Mouse (Mus musculus): ENCODE measurements around the gene Syngap1. TPM values are rescaled to one million over a fixed set of nuclear protein-coding genes. Genes with fewer than 3 reads are reported as not detected.

Gene Syngap1
- total and polyA plus RNA-seq, 3 experiments: 2.7 to 24.6 TPM; not detected in 1

DNA sequence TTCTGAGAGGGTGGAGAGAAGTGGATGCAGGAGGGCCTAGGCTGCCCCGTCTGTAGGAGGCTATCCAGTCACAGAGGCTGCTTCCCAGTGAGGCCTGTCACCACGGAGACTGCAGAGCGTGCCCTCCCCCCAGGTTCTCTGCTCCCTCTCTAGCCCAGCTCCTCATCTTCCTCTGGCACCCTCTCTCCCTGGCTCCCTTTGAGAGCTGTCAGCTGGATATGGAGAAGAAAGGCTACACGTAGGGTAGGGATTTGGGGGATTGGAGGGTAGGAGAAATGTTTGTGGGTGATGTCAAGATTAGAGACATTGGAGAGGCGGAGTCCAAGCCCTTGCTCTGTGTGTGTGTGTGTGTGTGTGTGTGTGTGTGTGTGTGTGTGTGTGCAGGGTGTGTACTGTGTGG is 8.8 kb downstream of the Syngap1 start:
- H3K9ac ChIP-seq (ENCODE audit: control insufficient read depth, low read depth, low read length, poor library complexity, severe bottlenecking): no peak overlapping the region
- H3K4me1 ChIP-seq (ENCODE audit: control insufficient read depth in 1 of 2, insufficient read depth in 2 of 2, low read length in 2 of 2): peaks cover 0 to 16% of the 10 kb centered on the region in 2 experiments; a peak in 2 of 4 replicates
- no peaks in the 10 kb centered on the region for H3K27me3 ChIP-seq (ENCODE audit: control insufficient read depth in 1 of 2, insufficient read depth in 2 of 2, low read length in 2 of 2)
- TF ChIP-seq HCFC1 (IDR thresholded peaks at IDR 0.05; ENCODE audit: low read depth, low read length): no peak
- TF ChIP-seq POLR2AphosphoS5 (IDR thresholded peaks at IDR 0.05; ENCODE audit: borderline replicate concordance, low read depth, low read length): no peak
- no peak for TF ChIP-seq GATA1 (IDR thresholded peaks at IDR 0.05; ENCODE audit: low read depth, low read length)
- no peak for TF ChIP-seq NELFE (IDR thresholded peaks at IDR 0.05; ENCODE audit: low read depth, low read length)
- peak; percentile 26 for DNase-seq (ENCODE audit: low read depth, low spot score)
- H3K79me2 ChIP-seq (ENCODE audit: control insufficient read depth, insufficient read depth, low read length, poor library complexity): no peaks in the 10 kb centered on the region
- H3K9me3 ChIP-seq (replicated peaks; ENCODE audit: insufficient read depth, low read length): no peaks in the 10 kb centered on the region
- peaks cover 0 to 3% of the 10 kb centered on the region in 2 experiments; a peak in 1 of 4 replicates for H3K36me3 ChIP-seq (ENCODE audit: control insufficient read depth in 1 of 2, insufficient read depth in 2 of 2, low read length in 2 of 2)
- no peak overlapping the region for H3K4me3 ChIP-seq (ENCODE audit: control insufficient read depth in 1 of 2, insufficient read depth in 1 of 2, low read depth in 2 of 2, low read length in 2 of 2)
- no peak overlapping the region for H3K27ac ChIP-seq (ENCODE audit: control insufficient read depth, low read depth, low read length)

DNA sequence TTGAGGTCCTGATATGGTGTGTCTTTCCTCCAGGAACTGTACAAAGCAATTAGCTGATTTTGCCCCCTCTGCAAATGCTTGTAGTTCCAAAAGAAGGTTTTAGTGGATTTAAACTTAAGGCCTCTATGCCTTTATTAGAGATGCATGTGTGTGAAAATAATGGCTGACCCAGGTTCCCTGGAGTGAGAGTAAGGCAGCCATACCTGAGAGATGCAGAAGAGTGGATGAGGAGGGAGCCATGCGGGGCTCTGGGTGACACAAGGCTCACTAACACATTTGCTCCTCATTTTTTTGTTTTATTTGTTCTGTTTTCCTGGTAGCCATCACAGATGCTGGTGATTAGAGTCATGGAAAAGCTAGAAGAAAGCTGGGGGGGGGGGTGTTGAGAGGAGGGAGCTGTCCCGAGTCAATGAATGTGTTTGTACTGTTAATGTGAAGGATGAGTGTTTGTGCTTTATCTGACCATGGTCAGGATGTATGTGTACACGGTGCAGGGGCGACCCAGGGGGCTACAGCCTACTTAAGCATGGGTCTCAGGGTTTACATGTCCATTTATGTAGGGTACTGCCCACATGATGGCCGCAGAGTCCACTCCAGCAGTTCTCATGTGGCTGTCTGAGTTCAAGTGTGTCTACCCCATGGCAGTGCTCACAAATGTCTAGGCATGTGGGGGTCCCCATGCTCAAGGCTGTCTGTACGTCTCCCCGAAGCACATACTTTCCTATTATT is 9.7 kb downstream of the Syngap1 start:
- peaks cover 2% of the 10 kb centered on the region for H3K79me2 ChIP-seq (ENCODE audit: control insufficient read depth, insufficient read depth, low read length, poor library complexity)
- no peak for DNase-seq (ENCODE audit: low read depth, low spot score)
- H3K27me3 ChIP-seq (ENCODE audit: control insufficient read depth in 1 of 2, insufficient read depth in 2 of 2, low read length in 2 of 2): no peaks in the 10 kb centered on the region
- H3K4me1 ChIP-seq (ENCODE audit: control insufficient read depth in 1 of 2, insufficient read depth in 2 of 2, low read length in 2 of 2): peaks cover 0 to 24% of the 10 kb centered on the region in 2 experiments; a peak in 2 of 4 replicates
- TF ChIP-seq JUND (IDR thresholded peaks at IDR 0.05; ENCODE audit: low read depth, low read length): no peak
- TF ChIP-seq ZMIZ1 (IDR thresholded peaks at IDR 0.05; ENCODE audit: low read depth, low read length): no peak
- TF ChIP-seq UBTF (IDR thresholded peaks at IDR 0.05; ENCODE audit: borderline replicate concordance, insufficient read depth, low read depth, low read length): no peak
- TF ChIP-seq MEF2A (IDR thresholded peaks at IDR 0.05; ENCODE audit: extremely low read depth, insufficient replicate concordance, low read depth, low read length, poor library complexity, severe bottlenecking): no peak
- no peak for TF ChIP-seq SIN3A (IDR thresholded peaks at IDR 0.05; ENCODE audit: low read length)
- no peak for TF ChIP-seq TBP (IDR thresholded peaks at IDR 0.05; ENCODE audit: low read depth, low read length)
- H3K27ac ChIP-seq (ENCODE audit: control insufficient read depth, low read depth, low read length): no peak overlapping the region
- H3K9me3 ChIP-seq (replicated peaks; ENCODE audit: insufficient read depth, low read length): no peaks in the 10 kb centered on the region
- H3K4me3 ChIP-seq (ENCODE audit: control insufficient read depth in 1 of 2, insufficient read depth in 1 of 2, low read depth in 2 of 2, low read length in 2 of 2): no peak overlapping the region
- peaks cover 0 to 8% of the 10 kb centered on the region in 2 experiments; a peak in 2 of 4 replicates for H3K36me3 ChIP-seq (ENCODE audit: control insufficient read depth in 1 of 2, insufficient read depth in 2 of 2, low read length in 2 of 2)
- no peak overlapping the region for H3K9ac ChIP-seq (ENCODE audit: control insufficient read depth, low read depth, low read length, poor library complexity, severe bottlenecking)

DNA sequence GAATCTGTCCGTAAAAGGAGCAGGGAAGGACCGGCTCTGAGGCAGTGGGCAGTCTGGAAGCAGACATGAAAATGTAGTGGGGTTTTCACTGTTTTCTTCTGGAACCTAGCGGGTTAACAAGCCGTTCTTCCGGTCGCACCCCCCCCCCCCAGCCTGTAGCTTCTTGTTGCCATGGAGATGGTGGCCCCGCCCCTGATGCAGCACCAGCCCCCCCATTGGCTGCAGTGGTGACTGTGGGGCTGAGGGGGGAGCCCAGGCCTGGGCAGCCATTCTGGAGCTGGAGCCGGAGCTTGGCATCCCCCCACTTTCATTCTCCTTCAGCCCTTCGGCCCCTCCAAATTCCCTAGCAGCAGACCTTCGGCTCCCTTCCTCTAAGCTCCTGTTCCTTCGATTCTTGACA is 10.4 kb downstream of the Syngap1 start:
- no peak for DNase-seq (ENCODE audit: low read depth, low spot score)
- no peak overlapping the region for H3K27ac ChIP-seq (ENCODE audit: control insufficient read depth, low read depth, low read length)
- peaks cover 0 to 14% of the 10 kb centered on the region in 2 experiments; a peak in 2 of 4 replicates for H3K36me3 ChIP-seq (ENCODE audit: control insufficient read depth in 1 of 2, insufficient read depth in 2 of 2, low read length in 2 of 2)
- TF ChIP-seq ZKSCAN1 (IDR thresholded peaks at IDR 0.05; ENCODE audit: low read depth, low read length): no peak
- TF ChIP-seq CHD1 (IDR thresholded peaks at IDR 0.05; ENCODE audit: low read depth, low read length): no peak
- H3K27me3 ChIP-seq (ENCODE audit: control insufficient read depth in 1 of 2, insufficient read depth in 2 of 2, low read length in 2 of 2): no peaks in the 10 kb centered on the region
- H3K9me3 ChIP-seq (replicated peaks; ENCODE audit: insufficient read depth, low read length): no peaks in the 10 kb centered on the region
- peaks cover 3 to 31% of the 10 kb centered on the region in 2 experiments; a peak in 3 of 4 replicates for H3K4me1 ChIP-seq (ENCODE audit: control insufficient read depth in 1 of 2, insufficient read depth in 2 of 2, low read length in 2 of 2)
- no peak overlapping the region for H3K9ac ChIP-seq (ENCODE audit: control insufficient read depth, low read depth, low read length, poor library complexity, severe bottlenecking)
- H3K79me2 ChIP-seq (ENCODE audit: control insufficient read depth, insufficient read depth, low read length, poor library complexity): peaks cover 2% of the 10 kb centered on the region
- H3K4me3 ChIP-seq (ENCODE audit: control insufficient read depth in 1 of 2, insufficient read depth in 1 of 2, low read depth in 2 of 2, low read length in 2 of 2): no peak overlapping the region

All from MEL (cell line).